Mouse (Mus musculus): ENCODE data around the gene Cetn4.

- no peak for TF ChIP-seq POLR2A (IDR thresholded peaks at IDR 0.05; ENCODE audit: borderline replicate concordance, insufficient read depth, low read length)
- TF ChIP-seq CTCF (IDR thresholded peaks at IDR 0.05; ENCODE audit: borderline replicate concordance, insufficient read depth, low read depth, low read length): no peak
These were observed 13.0 kb downstream of the Cetn4 start for GRCm38 (mm10) chr3:37299470-37299869.

Data from cerebellum, adult 2 months (tissue).